Mouse (Mus musculus): ENCODE measurements around the gene Scly.
A peak's percentile ranks its signal among the peaks of the same experiment; 100 is the strongest.

Scly gene

DNA sequence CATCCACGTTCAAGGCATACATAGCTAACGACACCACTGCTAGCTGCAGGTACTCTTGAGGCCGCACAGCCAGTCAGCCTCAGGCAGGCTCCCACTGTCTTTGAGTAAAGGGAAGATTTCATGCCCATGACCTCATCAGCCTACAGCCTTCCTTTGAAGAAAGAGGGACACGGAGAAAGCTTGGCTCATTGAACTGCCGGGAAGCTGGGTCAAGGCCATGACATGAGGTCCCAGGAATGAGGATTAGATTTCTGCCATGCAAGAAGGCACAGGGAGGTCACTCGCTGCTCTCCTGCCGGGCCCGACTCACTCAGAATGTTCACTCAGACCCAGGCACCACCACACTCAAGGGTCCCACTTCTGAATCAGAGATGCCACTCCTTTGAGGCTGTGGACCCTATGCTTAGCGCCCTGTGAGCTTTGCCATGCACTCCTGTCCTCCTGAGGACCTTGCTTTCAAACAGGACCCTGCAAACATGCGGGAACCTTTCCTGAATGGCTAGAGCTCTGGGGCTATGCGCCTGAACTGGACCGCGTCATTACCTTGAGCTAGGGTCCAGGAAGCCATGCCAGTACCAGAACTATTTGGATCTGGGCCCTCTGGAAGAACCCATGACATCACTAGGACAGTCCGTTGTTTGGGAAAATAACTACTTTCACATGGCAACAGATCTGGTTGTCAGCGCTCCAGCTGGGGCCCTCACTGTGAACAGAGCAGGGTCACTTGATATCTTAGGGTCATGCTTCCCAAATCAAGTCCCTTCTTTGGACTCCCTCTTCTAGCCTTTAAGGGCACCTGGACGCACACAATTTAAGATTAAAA is 66.9 kb downstream of the Scly start:
- DNase-seq (ENCODE audit: low spot score): no peak

DNA sequence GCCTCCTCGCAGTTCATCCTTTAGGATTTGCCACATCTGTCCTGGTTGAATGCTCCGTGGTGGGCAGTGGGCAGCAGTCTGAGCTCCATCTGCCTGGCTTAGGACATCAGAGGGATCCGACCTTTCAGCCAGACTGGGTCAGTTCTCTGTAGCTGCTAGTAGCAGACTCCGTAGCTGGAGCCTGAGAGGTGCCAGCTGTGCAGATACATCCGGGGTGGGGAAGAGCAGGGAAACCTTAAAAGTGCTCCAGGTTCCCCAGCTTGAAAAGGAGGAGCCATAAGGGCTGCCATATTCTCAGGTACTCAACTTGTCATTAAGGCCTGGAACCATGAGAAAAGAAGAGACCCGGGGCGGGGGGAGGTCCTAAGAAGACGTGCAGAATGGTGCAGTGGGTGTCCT is 67.7 kb downstream of the Scly start:
- no peak for DNase-seq (ENCODE audit: low spot score)

DNA sequence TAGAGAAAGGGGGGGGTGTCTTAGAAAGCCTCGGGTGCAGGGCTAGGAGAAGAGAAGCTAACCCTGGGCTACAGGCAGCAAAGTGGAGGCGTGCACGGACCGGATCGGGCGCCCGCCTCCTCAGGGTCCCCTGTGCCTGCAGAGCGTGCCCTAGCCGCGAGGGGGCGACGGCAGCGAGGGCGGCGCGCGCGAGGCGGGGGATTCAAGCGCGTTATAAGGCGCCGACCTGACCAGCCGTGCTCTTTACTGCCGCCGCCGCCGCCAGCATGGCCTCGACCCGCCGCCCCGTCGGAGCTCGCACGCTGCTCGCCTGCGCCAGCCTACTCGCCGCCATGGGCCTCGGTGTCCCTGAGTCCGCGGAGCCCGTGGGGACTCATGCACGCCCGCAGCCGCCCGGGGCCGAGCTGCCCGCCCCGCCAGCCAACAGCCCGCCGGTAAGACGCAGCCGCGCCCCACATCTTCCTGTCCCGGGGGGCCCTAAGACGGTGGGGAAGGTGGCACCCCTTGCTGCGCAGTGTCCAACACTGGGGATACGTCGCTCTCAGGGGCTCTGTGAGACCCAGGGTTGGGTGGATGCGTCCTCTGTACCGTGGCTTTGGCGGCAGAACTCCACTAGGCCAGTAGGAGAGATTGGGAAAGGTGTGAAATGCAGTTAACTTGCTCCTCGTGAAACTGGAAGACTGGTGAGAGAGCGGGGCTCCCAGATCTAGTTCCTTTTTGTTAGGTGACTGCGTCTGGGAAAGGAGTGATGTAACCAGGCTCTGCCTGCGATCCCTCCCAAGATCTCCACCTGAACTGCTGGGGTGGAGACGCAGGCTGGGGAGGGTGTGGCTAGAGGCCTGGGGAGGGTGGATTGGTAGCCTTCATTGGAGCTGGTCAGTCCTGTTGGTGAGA is 68.3 kb downstream of the Scly start, which contains the start of gene Erfe:
Erfe (plus strand) TSS at position 216 of the 894 bp plus-strand sequence.
- peak; percentile 72 for DNase-seq (ENCODE audit: low spot score)

DNA sequence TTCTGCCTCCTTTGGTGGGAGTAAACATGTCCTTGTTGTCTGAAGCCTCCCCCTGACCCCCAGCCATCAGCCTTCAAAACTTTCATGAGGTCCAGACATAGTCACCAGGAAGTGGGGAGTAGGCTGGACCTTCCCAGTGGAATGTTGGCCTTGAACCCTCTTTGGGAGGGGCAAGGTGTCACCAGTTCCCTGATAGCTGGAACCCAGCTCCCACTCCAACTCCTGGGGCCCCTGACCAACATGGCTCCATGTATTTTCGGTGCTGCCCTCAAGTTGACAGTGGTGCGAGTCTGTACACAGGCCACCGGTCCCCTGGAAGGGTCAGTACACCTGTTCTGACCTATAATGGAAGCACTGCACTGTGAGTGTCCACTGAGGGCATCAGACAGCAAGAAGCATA is 69.2 kb downstream of the Scly start:
- no peak for DNase-seq (ENCODE audit: low spot score)

DNA sequence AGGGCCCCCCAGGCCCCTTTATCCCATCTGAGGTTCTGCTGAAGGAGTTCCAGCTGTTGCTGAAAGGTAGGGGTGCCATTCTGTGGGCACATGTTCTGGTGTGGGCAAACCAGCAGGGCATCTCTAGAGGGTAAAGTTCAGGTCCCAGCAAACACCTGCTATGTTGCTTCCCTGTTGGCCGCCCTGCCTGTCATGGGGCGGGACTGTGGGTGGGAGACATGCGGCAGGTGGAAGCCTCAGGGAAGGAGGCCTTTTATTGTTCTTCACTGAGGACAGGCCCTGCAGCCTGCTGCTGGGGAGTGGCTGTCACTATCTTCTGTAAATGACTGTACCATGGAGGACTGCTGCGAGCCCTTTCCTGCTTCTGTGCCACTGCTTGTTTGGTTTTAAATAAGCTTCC is 71.3 kb downstream of the Scly start:
- DNase-seq (ENCODE audit: low spot score): no peak

DNA sequence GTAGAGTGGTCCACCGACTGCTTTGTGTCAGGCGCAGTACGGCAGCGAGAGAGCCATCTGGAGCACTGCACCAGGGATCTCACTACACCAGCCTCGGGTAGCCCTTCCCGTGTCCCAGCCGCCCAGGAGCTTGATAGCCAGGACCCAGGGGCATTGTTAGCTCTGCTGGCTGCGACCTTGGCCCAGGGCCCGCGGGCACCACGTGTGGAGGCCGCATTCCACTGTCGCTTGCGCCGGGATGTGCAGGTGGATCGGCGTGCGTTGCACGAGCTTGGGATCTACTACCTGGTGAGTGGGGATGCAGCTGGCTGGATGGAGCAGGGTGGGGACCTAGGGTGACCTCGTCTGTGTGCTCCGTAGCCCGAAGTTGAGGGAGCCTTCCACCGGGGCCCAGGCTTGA is 71.9 kb downstream of the Scly start:
- peak; percentile 34 for DNase-seq (ENCODE audit: low spot score)

Measured in ovary, postnatal 36 days (tissue).